Mouse (Mus musculus) spleen, adult 2 months (tissue): ENCODE measurements around the gene Ptpre.

Source experiments
- CTCF ChIP-seq: fragments of 200-500 bp; IDR thresholded peaks from 2 replicates; pipeline ENCODE4 v1.5.1; 2011; ENCODE audit warnings: mild to moderate bottlenecking, inconsistent platforms; ENCODE audit not compliant: insufficient read depth, insufficient read length, insufficient replicate concordance; ENCODE audit errors: extremely low read depth
- POLR2A ChIP-seq: fragments of 200-500 bp; IDR thresholded peaks from 2 replicates; pipeline ENCODE4 v1.6.1; 2011; ENCODE audit warnings: low read depth, low read length, inconsistent platforms

DNA sequence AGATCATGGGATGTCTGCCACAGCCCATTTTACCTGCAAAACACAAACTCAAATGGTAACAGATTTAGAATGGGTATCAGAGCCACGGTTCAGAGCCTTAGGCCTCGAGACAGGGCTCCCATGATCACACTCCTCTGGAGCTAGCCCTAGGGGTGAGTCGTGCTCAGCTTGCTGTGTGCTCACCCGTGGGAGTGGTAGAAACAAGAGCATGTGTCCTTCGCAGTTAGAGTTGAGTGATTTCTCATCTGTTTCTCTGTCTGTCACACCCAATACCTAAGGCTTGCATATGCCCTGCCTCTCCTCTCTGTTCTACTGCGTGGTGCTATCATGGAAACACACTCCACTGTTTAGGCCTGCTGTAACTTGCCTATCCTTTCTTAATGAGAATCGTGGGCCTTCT lies 75.5 kb downstream of the Ptpre start:
- TF ChIP-seq CTCF (no peak), POLR2A (no peak)
